Mouse (Mus musculus): ENCODE measurements around the gene Cmtm7.

Gene Cmtm7

DNA sequence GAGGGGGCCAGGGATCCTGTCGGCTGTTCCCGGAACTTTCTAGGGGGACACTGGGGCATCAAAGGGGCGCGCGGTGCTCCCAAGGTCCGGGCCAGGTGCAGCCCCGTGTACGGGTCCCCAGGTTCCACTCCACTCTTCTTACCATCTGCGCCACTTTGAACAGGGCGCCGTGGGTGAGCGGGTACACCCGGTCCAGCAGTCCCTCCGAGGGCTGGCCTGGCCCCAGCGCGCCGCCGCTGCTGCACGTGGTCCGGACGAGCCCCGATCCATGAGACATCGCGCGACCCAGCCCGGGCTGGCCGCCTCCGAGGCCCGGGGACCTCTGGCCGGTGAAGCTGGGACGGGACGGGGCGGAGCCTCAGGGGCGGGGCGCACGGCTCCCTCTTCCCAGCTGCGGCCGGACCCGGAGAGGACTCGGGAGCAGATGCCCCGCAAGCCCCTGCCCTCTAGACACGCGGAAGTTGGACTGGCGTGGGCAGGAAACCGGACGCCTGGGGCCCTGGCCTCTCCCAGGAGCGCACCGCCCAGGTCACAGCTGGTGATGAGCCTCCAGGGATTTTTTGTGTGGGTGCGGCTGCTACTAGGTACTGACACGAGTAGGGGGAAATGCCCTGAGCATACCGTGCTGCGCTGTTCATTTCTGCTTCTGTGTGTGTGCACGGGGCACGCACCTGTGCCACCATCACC lies at the start of gene Cmtm7:
Cmtm7 (minus strand) TSS at position 331 of the 687 bp plus-strand sequence.
- peak; percentile 78 for DNase-seq

DNA sequence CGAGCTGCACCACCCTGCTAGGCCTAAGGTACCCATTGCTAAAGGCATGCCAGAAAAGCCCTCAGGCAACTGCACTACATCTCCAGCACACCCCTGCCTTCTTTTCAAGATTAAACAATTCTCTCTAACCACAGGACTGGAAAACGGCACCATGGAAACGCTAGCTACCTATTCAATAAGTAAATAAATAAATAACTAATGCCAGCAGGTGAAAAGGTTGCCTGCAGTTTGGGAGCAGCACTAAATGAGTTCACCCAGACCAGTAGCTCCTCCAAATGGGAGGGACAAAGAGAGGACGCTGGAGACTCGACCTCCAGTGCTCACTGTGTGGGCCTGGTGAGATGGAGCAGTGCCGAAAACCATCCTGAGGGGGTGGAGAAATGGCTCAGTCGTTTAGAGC lies 48.7 kb upstream of the Cmtm7 start:
- DNase-seq: no peak

DNA sequence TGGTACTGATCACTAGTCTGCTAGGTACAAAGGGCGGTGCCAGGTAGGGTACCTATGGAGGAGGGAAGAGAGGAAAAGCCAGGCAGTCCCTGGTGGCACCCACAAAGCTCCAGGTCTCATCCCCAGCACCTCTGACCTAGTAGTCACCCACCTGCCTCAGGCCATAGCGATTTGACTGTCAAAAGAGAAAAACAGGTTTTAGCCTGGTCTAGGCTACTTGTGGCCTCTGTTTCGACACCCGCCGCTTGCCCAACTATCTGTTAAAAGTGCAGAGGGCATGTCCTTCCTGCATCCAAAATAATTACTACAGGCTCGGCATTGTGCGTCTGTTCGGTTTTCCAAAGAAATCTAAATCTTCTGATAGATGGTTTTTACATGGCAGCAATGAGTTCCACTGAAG lies 48.0 kb upstream of the Cmtm7 start:
- DNase-seq: peak; percentile 26

DNA sequence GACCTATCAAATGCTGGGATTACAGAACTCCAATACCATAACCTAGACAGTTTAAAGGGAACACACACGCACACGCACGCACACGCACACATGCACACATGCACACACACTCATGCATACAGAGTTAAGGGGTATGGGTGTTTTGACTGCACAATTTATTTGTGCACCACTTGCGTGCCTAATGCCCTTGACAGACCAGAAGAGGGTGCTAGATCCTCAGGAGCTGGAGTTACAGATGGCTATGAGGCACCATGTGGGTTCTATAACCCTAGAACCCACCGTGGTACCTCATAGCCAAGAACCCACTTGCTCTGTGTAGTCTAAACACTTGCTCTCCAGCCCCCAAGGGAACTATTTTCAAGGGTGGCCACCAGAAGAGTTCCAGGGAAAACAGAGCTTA lies 46.7 kb upstream of the Cmtm7 start:
- no peak for DNase-seq

DNA sequence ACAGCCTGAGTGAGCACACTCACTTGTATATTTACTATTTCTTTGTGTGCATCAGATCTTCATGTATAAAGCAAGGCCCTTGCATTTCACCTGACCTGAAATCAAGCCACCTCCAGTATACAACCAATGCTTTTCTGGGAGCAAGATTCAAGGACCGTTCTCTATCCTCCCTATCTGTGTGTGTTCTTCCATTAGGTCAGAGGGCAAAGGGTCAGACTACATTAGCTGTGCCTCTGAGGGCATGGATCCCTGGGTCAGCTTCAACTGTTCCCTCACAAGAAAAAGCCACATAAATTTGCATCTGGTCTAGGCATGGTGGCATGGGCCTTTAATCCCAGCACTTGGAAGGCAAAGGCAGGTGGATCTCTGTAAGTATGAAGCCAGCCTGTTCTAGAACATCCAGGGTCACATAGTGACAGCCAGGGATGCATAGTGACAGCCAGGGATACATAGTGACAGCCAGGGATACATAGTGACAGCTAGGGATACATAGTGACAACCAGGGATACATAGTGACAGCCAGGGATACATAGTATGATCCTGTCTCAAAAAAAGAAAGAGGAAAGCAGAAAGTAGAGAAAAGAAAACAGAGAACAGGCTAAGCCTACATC lies 45.7 kb upstream of the Cmtm7 start:
- DNase-seq: no peak

DNA sequence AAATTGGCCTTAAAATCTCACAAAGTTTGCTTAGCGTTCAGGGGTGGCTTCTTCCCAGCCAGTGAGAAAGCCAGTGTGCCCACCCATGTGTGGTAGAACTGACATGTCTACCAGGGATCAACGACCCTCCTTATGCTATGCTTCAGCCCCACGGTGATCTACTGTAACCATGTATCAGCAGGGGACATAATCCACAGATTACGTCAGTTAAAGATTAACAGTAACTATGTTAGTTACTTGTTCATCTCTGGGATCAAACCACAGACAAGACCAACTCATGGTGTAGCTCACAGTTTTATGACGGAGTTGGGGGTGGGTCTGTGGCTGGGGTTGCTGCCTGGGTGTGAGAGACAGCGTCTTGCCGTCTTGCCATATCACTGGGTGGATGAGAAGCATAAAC lies 42.5 kb upstream of the Cmtm7 start:
- DNase-seq: no peak

DNA sequence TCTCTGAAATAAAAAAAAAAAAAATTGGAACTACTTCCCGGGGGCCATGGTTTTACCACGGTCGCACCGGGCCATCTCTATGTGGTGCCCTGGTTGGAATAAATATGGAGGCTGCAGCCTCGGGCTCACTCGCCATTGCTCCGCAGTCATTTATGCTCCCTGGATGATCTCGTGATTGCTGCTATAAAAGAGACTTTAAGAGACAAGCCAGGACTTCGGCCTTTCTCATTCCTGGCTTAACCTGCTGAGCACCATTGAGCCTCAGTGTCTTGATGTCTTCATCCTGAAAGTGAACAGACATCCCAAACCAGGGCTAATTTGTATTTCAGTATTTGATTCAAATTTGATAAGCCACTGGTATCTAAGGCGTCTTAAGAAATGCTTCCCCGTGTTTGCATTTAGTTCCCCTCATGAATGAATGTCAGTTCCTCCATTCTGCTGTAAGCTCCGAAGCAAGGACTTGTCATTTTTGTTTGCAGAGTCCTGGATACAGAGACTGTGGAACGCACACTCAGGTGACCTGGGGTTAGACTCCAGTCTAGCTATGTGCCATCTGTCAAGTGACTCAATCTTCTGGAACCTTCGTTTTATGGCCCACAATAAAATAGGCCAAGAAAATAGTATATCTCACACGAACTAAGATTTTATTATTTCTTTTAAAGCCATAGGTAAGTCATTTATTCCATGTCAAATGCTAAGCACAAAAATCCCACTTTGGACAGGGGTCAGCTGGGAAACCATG lies 40.1 kb upstream of the Cmtm7 start:
- no peak for DNase-seq

DNA sequence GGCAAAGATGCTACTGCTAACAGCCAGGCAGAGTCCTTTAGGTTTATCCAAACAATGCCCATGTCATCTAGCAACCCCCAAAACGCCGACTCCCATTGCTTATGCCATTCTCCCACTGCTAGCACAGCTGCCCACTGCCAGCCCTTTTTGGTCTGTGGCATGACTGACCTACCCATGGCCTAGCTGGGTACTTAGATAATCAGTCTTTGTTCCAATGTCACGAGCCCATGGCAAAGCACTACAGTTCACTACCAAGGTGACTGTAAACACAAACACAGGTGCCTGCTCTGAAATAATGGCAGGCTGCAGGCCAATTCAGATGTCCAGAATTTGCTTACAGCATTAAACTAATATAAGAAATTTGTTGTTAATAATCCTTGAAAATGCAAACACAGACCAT lies 37.3 kb upstream of the Cmtm7 start:
- DNase-seq: no peak

DNA sequence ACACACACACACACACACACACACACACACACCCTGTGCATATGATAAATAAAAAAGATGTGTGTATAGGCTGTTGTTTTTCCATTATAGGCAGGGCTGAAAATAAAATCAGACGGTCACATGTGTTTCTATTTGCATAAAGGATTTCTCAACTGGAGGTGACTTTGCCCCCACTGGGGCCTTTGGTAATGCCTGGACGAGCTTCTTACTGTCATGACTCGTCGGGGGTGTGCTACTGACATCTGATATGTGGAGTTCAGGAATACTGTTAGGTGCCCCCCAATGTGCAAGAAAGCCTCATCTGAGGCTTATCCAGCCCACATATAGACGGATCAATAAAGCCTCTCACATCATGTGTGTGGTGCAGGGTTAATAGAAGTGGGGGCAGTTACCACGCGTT lies 35.4 kb upstream of the Cmtm7 start:
- peak; percentile 13 for DNase-seq

DNA sequence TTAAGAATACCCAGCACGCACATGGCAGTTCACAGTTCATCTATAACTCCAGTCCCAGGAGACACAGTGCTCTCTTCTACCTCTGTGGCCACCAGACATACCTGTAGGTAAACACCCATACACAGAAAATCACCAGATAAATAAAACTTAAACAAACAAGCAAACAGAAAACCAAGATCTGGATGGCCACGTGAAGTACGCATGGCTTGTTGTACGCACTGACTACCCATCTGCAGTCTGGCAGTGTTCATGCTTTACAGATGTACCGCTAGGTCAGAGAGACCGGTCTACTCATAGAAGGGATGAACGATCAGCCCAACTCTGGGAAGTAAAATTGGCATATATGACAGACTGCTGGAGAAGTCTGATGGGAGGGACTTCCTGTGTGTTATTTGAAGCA lies 34.5 kb upstream of the Cmtm7 start:
- DNase-seq: no peak

DNA sequence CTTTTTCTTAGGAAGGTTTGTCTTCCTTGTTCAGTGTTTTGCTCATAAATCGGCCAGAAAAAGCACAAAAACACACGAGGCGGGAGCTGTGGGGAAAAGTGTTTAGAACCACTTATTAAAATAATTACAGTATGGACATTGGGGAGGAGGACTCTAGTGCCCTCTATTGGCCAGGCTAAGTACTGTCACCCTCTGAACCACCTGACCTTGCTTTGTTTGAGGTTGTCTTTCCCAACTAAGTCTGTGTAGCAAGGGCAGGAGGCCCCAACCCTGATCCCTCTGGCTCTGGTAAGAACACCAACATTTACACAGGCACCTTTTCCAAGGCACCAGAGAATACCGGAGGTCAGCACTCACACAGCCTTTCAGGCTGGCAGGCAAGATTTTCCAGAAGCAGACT lies 33.7 kb upstream of the Cmtm7 start:
- peak; percentile 28 for DNase-seq

DNA sequence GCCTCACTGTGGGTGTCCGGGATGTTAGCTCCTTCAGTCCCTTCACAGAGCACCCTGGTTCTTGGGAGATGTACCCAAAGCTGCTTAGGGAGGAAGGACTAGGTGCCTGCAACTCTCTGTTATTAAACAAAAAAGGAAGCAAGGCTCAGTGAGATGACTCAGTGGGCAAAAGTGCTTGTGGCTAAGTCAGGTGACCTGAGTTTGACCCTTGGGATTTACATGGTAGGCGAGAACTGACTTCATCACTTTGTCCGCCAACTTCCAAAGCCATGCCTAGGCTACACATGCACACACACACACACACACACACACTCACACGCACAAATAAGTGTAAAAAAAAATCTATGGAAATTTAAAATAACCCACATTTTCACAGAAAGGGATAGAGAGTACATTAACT lies 30.3 kb upstream of the Cmtm7 start:
- no peak for DNase-seq

DNA sequence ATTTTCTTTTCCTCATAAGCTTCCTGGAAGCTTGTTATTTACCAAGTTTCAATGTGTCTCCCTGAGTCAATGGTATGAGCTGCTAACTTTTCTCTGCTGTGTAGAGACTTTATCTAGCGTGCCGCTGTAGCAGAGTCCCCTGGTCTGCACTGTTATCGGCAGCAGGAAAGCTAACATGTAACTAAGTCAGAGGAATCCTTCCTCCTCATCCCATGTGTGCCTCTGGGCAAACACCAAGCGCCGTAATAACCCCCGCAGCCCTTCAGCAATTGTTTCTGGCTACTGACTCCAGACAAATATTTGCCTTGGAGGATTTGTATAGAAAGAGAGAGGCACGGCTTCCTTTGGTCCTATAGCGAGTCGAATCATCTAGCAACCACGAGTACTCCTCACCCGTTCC lies 29.2 kb upstream of the Cmtm7 start:
- no peak for DNase-seq

DNA sequence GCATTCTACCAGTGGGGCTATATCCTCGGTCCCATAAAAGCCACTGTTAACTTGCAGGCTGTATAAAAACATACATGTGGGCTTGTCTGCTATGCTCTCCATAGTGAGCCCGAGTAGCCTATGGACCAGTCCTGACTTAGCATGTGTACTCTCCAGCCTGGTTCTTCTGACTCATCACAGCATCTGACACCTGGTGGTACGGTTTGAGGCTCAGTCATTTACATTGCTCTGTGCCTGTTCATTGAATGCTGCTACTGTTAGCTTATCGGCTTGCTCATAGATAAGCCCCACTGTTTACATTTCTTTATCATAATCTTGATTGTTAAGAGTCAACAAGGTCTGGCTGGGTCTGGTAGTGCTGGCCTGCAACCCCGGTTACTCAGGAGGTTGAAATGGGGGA lies 27.0 kb upstream of the Cmtm7 start:
- DNase-seq: no peak

DNA sequence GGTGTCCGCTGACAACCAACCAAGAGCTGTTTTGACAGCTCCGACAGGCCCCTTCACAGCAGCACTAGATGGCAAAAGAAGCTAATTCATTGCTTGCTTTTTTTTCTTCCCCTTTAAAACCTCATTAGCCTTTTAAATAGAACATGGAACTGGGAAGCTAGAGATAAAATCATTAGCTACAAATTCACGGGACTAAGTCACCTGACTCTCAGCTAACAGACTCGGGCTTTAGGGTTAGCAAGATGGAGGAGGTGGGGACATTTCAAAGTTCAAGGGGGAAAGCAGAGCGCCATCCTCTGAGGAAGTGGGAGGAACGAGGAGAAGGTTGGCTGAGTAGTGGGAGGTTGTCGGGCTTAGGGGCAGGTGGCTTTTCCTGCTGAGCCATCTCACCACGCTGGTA lies 25.6 kb upstream of the Cmtm7 start:
- no peak for DNase-seq

DNA sequence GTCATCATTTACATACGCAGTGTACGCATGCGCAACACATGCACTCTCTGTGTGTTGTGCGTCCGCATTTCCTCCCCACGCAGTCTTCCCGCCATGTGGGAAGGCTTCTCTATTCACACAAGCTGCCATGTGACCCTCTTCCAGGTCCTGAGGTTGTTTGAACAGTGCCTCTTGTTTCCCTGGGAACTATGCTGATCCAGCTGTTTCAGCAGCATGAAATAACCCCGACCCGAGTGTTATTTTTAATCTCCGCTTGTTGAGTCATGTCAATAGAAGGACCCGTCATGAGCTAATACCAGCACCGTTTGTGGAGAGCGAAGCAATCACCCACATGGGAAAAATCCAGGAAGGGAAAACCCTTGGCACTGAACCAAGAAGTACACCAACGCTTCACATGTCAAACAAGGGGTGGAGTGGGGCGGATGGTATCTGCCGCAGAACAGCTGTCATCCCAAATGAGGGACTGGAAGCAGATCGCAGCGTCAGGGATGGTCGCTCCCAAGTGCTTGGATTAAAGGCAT lies 23.6 kb upstream of the Cmtm7 start:
- peak; percentile 21 for DNase-seq

DNA sequence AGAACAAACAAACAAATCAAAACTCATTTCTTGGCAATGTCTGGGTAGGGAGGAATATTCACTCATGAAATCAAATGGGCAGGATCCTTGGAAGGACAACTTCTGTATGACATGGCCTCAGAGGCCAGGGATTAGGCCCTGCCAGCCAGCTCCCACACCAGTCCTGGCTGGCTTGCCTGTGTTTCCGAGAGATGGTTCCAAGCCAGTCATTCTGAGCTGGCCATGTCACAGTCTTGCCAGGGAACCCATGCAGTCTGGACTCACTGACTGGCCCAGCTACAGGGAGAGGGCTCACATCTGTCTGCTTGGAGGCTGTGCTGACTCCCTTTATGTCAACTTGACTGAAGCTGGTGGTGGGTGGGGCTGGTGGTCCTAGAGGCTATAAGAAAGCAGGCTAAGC lies 20.5 kb upstream of the Cmtm7 start:
- no peak for DNase-seq

DNA sequence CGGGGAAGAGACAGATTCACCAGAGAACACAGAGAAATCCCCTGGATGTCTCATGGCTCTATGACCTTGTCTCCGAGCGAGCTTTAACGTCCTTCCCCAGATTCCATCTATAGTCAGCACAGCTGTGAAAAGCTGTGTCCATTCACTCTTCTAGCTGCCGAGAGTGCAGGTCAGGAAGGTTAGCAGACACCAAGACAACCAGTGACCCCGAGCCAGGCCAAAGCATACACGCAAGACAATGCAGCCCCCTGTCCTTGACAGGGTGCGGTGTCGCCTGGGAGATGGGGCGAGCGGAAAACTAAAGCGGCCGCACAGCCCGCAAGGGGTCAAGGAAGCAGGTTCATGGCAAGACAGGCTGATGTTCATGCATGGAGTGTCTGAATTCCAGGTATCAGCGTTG lies 19.6 kb upstream of the Cmtm7 start:
- no peak for DNase-seq

DNA sequence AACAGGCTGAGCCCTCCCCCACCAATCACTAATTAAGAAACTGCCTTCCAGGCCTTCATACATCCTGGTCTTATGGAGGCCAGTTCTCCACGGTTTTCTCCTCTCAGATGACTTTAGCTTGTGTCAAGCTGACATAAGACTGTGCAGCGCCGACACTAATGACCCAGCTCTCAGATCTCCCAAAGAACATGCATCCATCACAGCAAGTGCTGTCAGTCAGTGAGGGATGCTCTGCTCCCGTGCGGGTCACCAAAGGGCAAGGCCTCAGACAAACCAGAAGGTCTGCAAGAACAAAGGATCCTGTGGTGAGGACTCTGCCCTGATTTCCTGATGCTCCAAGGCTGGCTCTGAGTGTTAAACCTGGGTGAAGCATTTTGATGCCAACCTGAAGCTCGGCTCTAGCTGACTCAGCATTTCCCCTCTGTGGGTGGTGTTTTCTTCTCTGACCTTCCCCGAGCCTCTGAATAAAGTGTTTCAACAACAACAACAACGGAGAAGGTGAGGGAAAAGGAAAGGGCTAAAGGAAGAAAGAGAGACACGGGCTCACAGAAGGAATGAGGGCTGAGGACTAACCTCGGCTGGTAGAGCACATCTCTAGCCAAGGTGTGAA lies 17.9 kb upstream of the Cmtm7 start:
- no peak for DNase-seq

DNA sequence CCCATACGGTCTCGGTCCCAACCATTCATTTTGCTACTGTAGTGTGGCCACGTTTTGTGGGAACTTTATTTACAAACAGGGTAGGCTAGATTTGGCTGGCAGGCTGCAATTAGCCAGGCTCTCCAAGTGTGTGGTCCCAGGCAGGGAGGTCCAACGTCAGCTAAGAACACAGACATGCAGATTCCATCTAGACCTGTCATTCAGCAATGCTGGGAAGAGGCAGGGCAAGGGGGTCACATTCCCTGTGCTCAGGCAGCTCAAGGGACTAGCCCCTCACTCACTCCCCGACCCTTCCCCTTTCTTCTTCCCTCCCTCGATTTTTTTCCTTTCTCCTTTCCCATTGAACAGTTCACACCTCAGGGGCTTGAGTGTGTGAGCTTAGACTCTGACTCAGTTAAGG lies 17.2 kb upstream of the Cmtm7 start:
- DNase-seq: no peak

DNA sequence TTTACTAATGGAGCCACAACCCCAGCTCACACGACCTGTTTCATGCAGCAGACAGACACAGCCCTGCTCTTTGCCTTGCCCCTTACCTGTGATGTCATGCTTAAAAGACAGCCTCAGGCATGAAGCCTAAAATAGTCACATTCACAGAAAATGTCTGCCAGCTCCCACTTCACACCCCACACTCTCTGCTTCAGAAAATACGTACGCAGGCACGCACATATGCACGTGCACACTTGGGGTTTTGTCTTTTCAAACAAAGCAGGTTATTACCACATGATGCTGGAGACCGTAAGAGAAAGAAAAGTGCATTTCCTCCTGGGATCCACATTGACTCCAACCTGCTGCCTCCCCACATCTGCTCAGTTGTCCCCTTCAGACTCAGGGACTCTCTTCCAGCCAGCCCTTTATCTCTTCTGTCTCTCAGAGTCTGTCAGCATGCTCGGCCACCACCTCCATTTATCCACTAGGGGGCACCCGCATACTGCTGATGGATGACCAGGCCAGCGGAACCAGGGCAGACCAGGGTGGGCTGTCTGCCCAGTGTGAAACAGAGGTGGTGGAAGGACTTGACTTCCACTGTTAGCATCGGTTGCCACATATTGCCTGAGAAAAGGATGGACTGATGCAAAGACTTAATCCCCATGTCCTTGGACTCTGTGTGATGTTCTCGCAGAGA lies 15.8 kb upstream of the Cmtm7 start:
- peak; percentile 78 for DNase-seq

DNA sequence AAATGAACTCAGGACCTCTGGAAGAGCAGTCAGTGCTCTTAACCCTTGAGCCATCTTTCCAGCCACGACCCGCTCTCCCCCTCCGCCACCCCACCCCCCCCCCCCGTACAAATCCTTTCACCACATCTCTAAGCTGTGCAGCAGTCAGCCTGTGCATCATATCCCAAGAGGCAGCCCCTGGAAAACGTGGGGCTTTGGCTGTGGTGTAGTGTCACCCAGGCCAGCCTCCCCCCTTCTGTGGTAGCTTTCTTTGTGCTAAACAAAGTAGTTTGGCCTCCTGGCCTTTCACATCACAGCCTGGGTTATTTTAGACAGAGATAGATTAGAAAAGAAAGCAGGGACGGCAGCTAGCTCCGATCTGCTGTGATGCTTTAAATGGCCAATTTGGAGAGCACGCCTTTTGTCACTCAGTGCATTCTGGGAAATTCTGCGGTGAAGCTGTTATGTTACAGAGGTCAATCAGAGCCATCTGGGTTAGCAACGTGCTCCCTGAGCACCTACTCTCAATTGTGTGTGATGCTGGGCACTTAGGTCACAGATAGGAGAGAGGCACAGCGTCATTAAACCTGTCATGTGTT lies 14.9 kb upstream of the Cmtm7 start:
- DNase-seq: no peak

DNA sequence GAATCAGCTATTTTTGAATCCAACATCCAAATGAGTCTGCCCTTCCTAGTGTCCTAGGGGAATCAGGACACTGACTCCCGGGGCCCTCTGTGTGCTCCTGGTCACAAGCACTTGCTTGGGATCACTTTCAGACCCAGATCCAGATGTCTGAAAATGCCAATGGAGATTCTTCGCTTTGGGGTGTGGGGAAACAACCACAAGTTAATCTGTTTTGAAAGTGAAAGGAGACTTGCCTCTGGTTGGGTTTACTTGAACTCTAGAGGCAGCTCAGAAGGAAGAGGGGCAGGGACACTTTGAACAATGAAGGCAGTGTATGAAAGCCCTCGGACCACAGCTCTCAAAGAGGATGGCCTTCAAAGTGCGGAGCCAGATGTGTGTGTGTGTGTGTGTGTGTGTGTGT lies 12.8 kb upstream of the Cmtm7 start:
- DNase-seq: no peak

All from liver (tissue).